Mouse (Mus musculus) heart, adult 2 months (tissue): ENCODE results near the gene Ppt1.

Experiments
- CTCF ChIP-seq: fragments of 200-600 bp; IDR thresholded peaks from 2 replicates; pipeline ENCODE4 v1.8.1; 2022; ENCODE audit warnings: antibody characterized with exemption, mild to moderate bottlenecking, moderate library complexity
- POLR2A ChIP-seq: fragments of 200-500 bp; IDR thresholded peaks from 2 replicates; pipeline ENCODE4 v1.6.1; 2011; ENCODE audit warnings: mild to moderate bottlenecking, low read depth, low read length, control low read depth; ENCODE audit not compliant: insufficient read depth

DNA sequence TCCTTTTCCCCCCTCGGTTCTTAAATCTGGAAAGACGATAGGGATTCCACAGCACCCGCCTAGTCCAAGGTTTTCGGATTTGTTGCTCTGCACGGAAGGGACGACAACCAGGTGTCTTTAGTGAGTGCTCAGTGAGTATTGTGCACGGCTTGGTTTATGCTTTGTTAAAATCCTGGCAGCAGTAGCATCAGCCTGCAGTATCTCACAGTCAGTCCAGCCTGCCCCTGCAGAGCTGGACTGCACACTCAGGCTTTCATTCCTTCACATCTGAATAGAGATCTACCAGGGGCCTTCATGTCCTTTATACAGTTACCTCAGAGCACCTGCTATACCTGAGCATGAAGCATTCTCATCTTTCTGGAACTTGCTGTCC is 347 bp downstream of the Ppt1 start:
- TF ChIP-seq CTCF (no peak), POLR2A (no peak)
